Mouse (Mus musculus) heart, postnatal 0 days (tissue): ENCODE results near the gene AI593442. TPM values are rescaled to one million over a fixed set of nuclear protein-coding genes. Genes with fewer than 3 reads are reported as not detected.

ENCODE experiments used
- ATAC-seq: fragments of 200-750 bp; cut with Nextera tagmentation; 2 replicates; pipeline ENCODE4 v1.8.0; 2017; ENCODE audit warnings: low read depth, moderate number of reproducible peaks, moderate library complexity; ENCODE audit not compliant: insufficient read depth
- DNase-seq: peaks from one replicate; pipeline ENCODE4 v3.0.0-alpha.2; 2016; ENCODE audit warnings: low spot score
- H3K27ac ChIP-seq: fragments of 300-500 bp; sonication (generic); 2 replicates; pipeline ENCODE4 v1.5.1; 2014; ENCODE audit warnings: low read depth, mild to moderate bottlenecking
- H3K27me3 ChIP-seq: fragments of 300-500 bp; sonication (generic); 2 replicates; pipeline ENCODE4 v1.6.1; 2014; ENCODE audit warnings: low read length, mixed read lengths; ENCODE audit not compliant: control insufficient read depth, insufficient read depth
- H3K36me3 ChIP-seq: fragments of 300-500 bp; sonication (generic); replicated peaks from 2 replicates; pipeline ENCODE4 v1.6.1; 2014; ENCODE audit warnings: low read length, mixed read lengths; ENCODE audit not compliant: control insufficient read depth, insufficient read depth
- H3K4me1 ChIP-seq: fragments of 300-500 bp; sonication (generic); 2 replicates; pipeline ENCODE4 v1.6.1; 2014; ENCODE audit warnings: antibody characterized with exemption; ENCODE audit not compliant: control insufficient read depth, insufficient read depth
- H3K4me2 ChIP-seq: fragments of 300-500 bp; sonication (generic); 2 replicates; pipeline ENCODE4 v1.6.1; 2014; ENCODE audit warnings: low read depth, mild to moderate bottlenecking, low read length, moderate library complexity
- H3K4me3 ChIP-seq: fragments of 300-500 bp; sonication (generic); 2 replicates; pipeline ENCODE4 v1.5.1; 2014; ENCODE audit warnings: low read depth, low read length
- H3K9ac ChIP-seq: fragments of 300-500 bp; sonication (generic); replicated peaks from 2 replicates; pipeline ENCODE4 v1.6.1; 2014; ENCODE audit warnings: low read depth, low read length, mixed read lengths
- H3K9me3 ChIP-seq: fragments of 300-500 bp; sonication (generic); replicated peaks from 2 replicates; pipeline ENCODE4 v1.6.1; 2016; ENCODE audit warnings: low read length; ENCODE audit not compliant: control insufficient read depth
- CTCF ChIP-seq: IDR thresholded peaks from 2 replicates; pipeline ENCODE4 v1.5.1; 2016; ENCODE audit warnings: antibody characterized with exemption, control low read depth, low read depth
- EP300 ChIP-seq: IDR thresholded peaks from 2 replicates; pipeline ENCODE4 v1.6.1; 2016; ENCODE audit warnings: antibody characterized with exemption, low read depth
- WGBS: fragments of 180-500 bp; shearing (Covaris S2); extraction: QIAGEN DNeasy Blood & Tissue Kit; methylation state at CpG from one replicate; pipeline ENCODE4 v1.1.7; 2014; 5-methylcytosine and 5-hydroxymethylcytosine counted together
- polyA plus RNA-seq: library from polyadenylated mRNA; unstranded; fragments of >200 nt; fragmentation: Nextera tagmentation; extraction: Ambion mirVana; gene quantifications from 2 replicates; pipeline ENCODE4 v1.2.1, GENCODE M21; 2015
- total RNA-seq: library from RNA; depleted of rRNA; stranded (reverse); fragments of >200 nt; gene quantifications from 2 replicates; pipeline ENCODE4 v1.2.3, GENCODE M21; 2014; ENCODE audit warnings: low replicate concordance

The AI593442 gene
- total and polyA plus RNA-seq, 2 experiments from 2014 or later: 0.14 to 0.38 TPM

DNA sequence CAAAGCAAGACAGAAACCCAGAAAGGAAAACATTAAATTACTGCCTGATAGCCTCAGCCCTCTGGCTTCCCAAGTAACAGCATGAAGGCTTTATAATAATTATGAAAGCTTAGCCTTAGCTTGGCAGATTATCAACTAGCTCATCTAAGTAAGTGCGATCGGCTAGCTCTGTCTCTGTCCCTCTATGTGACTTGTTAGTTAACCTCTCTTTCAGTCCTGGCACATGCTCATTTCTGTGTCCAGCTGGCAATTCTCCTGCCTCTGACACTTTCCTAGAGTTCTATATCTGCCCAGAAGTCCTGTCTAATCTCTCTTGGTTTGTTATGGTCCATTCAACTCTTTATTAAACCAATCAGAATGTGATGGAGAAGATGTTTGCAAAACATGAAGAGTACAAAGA, 34.3 kb downstream of the AI593442 start:
- no peaks in the 10 kb centered on the region for H3K36me3 ChIP-seq
- 65% methylated on average over 2 of the region's 2 CpGs for WGBS
- no peak overlapping the region for H3K9ac ChIP-seq

DNA sequence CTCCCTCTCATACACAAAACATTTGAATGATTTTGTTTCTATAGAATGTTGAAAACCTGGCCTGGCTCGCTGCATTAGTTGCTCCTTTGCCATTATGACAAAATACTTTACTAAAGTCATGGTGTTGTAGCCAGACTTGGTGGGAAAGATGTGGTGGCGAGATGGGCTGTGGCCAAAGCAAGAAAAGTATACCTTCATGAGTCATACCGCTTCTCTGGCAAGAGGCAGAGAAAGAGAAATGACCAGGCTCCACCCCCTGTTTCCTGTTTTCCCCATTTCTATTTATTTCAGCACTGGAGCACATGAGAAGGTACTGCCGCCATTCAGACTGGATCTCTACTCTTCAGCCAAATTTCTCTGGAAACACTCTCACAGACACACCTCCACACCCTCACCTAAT, 35.0 kb downstream of the AI593442 start:
- Histone ChIP-seq H3K9me3 (no peaks in the 10 kb centered on the region), H3K27ac (no peak overlapping the region), H3K27me3 (no peaks in the 10 kb centered on the region), H3K4me3 (no peak overlapping the region), H3K9ac (no peak overlapping the region), H3K4me2 (no peak overlapping the region), H3K4me1 (no peaks in the 10 kb centered on the region), H3K36me3 (no peaks in the 10 kb centered on the region)
- TF ChIP-seq EP300: no peak
- TF ChIP-seq CTCF: no peak
- WGBS: 31% methylated on average over 4 of the region's 4 CpGs
- ATAC-seq (no peak), DNase-seq (no peak)

More for the DNA sequence above, 34.3 kb downstream of the AI593442 start:
- Histone ChIP-seq H3K4me3 (no peak overlapping the region), H3K9me3 (no peaks in the 10 kb centered on the region), H3K27ac (no peak overlapping the region), H3K4me1 (no peaks in the 10 kb centered on the region), H3K27me3 (no peaks in the 10 kb centered on the region), H3K4me2 (no peak overlapping the region)
- TF ChIP-seq EP300 (no peak), CTCF (no peak)
- no peak for ATAC-seq
- no peak for DNase-seq

DNA sequence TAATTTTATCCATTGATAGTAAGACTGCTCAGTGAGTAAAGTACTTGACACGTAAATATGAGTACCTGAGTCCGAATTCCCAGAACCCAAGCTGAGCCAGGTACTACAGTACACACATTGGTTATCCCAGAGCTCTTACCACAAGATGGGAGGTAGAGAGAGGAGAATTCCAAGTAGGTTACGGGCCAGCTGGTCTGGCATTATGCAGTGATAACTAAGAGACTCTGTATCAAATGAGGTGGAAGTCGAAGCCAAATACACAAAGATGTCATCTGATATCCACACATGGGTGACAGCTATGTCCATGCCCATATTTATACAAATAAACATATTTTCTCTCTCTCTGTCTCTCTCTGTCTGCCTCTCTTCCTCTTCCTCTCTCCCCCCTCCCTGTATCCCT, 35.4 kb downstream of the AI593442 start:
- ATAC-seq (no peak), DNase-seq (no peak)
- H3K4me1 ChIP-seq: no peaks in the 10 kb centered on the region
- H3K27ac ChIP-seq: no peak overlapping the region
- no peaks in the 10 kb centered on the region for H3K9me3 ChIP-seq
- H3K27me3 ChIP-seq: no peaks in the 10 kb centered on the region
- no peaks in the 10 kb centered on the region for H3K36me3 ChIP-seq
- H3K4me2 ChIP-seq: no peak overlapping the region
- no peak overlapping the region for H3K9ac ChIP-seq
- 82% methylated on average over 4 of the region's 4 CpGs for WGBS
- TF ChIP-seq EP300: no peak
- TF ChIP-seq CTCF: no peak
- no peak overlapping the region for H3K4me3 ChIP-seq

DNA sequence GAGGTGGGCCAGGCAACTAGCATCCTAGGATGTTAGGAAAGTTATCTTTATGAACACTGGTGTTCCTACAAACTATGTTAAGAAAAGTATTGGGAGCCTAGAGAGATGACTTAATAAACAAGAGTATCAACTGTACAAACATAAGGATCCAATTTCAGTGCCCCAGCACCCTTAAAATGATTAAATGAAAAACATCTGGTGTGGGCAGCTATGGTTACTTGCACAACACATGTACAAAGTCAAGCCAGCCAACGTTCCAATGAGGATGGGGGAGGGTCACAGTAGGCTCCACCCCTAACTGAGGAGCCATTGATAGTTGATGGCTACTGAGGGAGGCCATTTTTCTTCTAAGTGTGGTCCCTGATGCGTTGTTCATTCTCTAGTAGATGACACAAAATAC, 43.6 kb downstream of the AI593442 start:
- H3K4me2 ChIP-seq: no peak overlapping the region
- no peaks in the 10 kb centered on the region for H3K36me3 ChIP-seq
- 54% methylated on average over 2 of the region's 2 CpGs for WGBS
- no peaks in the 10 kb centered on the region for H3K9me3 ChIP-seq
- H3K4me1 ChIP-seq: no peaks in the 10 kb centered on the region
- no peak overlapping the region for H3K27ac ChIP-seq
- no peak overlapping the region for H3K9ac ChIP-seq
- TF ChIP-seq CTCF (no peak), EP300 (no peak)
- no peaks in the 10 kb centered on the region for H3K27me3 ChIP-seq
- no peak overlapping the region for H3K4me3 ChIP-seq
- no peak for ATAC-seq
- no peak for DNase-seq

DNA sequence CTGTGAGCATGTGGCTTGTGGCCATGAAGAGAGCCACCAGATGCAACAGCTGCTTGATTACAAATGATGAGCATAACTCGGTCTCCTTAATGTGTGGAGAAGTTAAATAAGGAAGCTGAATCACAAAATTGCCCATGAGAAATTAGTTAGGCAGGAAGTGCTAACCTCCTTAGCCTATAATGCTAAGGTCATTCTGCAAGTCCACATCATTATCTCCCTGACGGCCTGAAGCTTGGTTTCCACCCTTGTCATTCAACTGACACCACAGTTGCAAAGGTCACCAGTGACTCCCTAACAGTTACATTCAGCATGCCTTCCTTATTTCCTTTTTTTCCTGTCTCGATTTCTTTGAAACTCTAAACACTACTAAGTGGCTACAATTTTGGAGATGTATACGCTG, 55.7 kb downstream of the AI593442 start:
- H3K4me1 ChIP-seq: no peaks in the 10 kb centered on the region
- H3K4me3 ChIP-seq: no peak overlapping the region
- H3K4me2 ChIP-seq: no peak overlapping the region
- no peak overlapping the region for H3K27ac ChIP-seq
- ATAC-seq (no peak), DNase-seq (no peak)
- H3K9ac ChIP-seq: no peak overlapping the region
- TF ChIP-seq CTCF (no peak), EP300 (no peak)
- 52% methylated on average over 4 of the region's 4 CpGs for WGBS
- H3K36me3 ChIP-seq: no peaks in the 10 kb centered on the region
- H3K9me3 ChIP-seq: no peaks in the 10 kb centered on the region
- no peaks in the 10 kb centered on the region for H3K27me3 ChIP-seq
